Mouse (Mus musculus) spleen, adult 2 months (tissue): ENCODE measurements at regions not wholly inside any gene's neighbourhood (a gene's known extent, or its start where the extent isn't known, plus 50 kb on each side); places are given as distances from the start of the nearest gene placed in this dataset.

Experiments
- CTCF ChIP-seq: fragments of 200-500 bp; IDR thresholded peaks from 2 replicates; pipeline ENCODE4 v1.5.1; 2011; ENCODE audit warnings: mild to moderate bottlenecking, inconsistent platforms; ENCODE audit not compliant: insufficient read depth, insufficient read length, insufficient replicate concordance; ENCODE audit errors: extremely low read depth
- POLR2A ChIP-seq: fragments of 200-500 bp; IDR thresholded peaks from 2 replicates; pipeline ENCODE4 v1.6.1; 2011; ENCODE audit warnings: low read depth, low read length, inconsistent platforms

DNA sequence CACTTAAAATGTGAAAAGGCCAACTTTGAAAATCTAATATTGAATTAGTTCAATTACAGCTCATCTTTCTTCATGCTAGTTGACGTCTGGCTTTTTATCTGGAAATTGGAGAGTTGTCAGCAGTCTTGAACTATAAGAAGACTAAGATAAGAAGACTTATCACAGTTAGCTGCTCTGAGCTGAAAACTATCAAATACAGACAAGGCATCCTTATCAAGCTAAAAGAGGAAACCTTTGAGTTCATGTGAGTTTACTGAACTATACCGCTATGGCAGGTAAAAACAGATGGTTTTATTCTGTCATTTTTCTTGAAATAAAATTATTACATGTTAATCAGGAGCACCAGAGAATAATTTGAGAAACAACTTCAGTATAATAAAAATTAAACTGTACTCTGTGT, 735.2 kb upstream of the Marcks start:
- TF ChIP-seq POLR2A (no peak), CTCF (no peak)
